Mouse (Mus musculus): Measurements from ENCODE around the gene Fzd2. TPM values are rescaled to one million over a fixed set of nuclear protein-coding genes. Genes with fewer than 3 reads are reported as not detected.
"Not testable (repeated sequence)": the region's sequence is repeated elsewhere in the genome, so short reads cannot be mapped to it uniquely, and the experiment has no call there.

Fzd2 gene
- total RNA-seq (2021): 1 to 10 TPM; 8.5 to 9.4 TPM
- long read RNA-seq, experiment 1, transcript Fzd2-201 (1 exons, 3,663 nt): major isoform, 19 of 19 reads
- long read RNA-seq, experiment 1, partial matches to known transcripts: 0 of 19 reads
- long read RNA-seq, experiment 1, other reads (novel, unspliced or antisense): 0 of 19 reads
- long read RNA-seq, experiment 2, transcript Fzd2-201 (1 exons, 3,663 nt): major isoform, 21 of 21 reads
- long read RNA-seq, experiment 2, partial matches to known transcripts: 0 of 21 reads
- long read RNA-seq, experiment 2, other reads (novel, unspliced or antisense): 0 of 21 reads

DNA sequence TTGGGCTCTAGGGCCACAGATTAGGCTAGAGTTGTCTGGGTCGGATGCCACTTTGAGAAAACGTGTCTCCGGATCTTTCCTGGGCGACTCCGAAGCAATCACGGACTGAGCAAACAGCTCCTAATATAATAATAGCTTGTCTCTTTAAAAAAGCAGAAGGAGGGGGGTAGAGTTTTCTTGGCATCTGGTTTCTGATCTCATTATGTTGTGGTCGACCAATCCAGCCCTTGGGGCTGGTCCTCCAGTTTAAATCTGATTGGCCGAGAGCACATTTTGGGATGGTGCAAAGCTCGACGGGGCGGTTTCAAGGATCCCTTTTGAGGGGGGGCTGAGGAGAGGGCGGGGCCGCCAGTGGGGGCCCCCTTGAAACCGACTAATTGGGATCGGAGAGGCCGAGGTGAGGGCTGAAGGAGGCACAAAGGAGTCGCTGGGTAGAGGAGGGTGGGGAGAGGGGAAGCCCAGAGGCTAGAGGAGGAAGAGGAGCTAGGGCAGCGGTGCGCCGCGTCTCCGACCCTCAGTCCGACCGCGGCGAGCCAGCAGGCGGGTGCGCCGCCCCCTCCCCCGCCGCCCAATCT is at the start of gene Fzd2:
Gene Fzd2, plus strand, starts transcription at position 387 of the 575 bp plus-strand sequence.
- peak; percentile 67 to 94 for DNase-seq (ENCODE audit: low spot score in 2 of 2)

DNA sequence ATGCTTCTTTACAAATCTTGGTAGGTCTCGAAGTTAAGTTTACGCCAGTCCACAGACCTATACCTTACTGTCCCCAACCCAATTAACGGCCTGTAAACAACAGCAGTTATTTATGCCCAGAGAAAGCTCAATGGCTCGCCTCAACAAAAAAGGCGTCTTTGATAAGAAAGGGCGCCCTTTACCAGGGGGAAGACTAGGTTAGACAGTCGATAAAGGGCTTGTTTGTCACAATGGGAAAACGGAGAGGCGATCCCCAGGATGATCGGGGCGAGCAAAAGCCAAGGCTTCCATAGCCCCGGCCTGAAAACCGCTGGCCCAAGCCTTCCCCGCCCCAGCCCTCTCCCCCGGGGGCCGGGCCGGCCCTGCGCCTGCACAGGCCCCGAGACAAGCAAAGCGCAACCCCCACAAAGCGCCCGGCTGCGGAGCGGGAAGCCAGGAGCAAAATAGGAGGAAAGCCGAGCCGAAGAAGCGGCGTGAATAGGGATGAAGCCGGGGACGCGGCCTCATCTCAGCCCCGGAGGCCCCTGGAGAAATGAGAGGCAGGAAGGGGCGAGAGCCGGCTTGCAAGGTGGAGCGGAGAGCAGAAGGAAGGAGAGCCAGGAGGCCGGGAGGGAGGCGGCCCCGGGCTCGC is 48.7 kb upstream of the Fzd2 start:
- no peak for DNase-seq (ENCODE audit: low spot score in 2 of 2)

DNA sequence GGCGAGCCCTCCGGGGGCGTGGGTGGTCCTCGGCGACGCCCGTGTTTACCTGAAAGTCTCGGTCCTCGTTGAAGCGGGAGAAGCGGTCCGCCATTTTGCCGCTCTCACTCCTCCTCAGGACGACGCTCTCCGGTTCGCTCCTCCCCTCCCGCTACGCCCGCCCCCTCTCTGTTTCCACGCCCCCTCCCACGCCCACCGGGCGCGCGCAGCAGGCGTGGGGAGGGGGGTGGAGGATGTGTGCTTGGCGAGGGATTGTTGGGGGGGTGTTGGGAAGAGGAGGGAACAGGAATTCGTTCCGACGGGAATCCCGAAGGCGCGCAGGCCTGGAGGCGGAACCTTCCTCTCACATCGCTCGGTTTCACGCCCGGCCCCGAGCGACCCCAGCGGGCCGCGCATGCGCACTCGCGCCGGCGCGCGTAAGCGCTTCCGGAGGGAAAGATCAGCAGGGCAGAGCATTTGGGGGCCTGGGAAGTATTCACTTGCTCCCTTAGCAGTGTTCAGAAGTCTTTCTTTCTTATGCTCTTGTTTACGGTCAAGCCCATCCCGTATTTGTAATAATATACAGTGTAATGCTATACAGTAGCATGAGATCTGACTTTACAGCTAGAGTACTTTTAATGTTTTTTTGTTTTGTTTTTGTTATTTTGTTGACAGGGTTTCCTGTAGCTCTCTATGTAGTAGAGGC is 48.0 kb upstream of the Fzd2 start, which contains the start of gene Gpatch8:
Gene Gpatch8, minus strand, starts transcription at position 362 of the 685 bp plus-strand sequence.
- peak; percentile 94 to 98 for DNase-seq (ENCODE audit: low spot score in 2 of 2)

DNA sequence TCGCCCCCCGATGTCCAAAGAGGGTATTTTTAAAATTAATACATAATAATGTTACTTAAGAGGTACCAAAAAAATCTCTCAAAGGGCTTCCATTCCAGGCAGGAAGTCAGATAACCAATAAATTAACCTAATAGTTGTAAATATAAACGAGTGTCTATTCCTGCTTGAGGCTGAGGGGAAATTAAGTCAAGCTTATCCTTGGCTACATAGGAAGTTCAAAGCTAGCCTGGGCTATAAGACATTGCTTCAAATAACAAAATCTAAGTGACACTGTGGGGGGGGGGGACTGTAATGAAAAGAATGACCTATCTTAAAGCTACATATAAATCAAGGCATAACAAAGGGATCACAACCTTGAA is 47.5 kb upstream of the Fzd2 start:
- DNase-seq (ENCODE audit: low spot score in 2 of 2): no peak

DNA sequence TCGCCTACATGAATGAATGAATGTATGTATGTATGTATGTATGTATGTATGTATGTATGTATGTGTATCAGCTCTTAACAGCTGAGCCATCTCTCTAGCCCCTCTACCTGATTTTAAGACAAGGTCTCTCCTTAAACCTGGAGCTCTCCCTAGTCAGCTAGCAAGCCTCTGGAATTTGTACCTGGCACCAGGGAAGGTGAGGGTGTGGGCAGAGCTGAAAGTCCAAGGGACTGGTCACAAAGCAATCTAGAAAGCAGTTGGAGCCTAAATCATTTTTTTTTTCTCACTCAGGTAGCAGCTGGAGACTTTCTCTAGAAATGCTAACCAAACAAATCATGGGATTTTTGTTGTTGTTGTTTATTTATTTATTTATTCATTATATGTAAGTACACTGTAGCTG is 46.8 kb upstream of the Fzd2 start:
- no peak for DNase-seq (ENCODE audit: low spot score in 2 of 2)

DNA sequence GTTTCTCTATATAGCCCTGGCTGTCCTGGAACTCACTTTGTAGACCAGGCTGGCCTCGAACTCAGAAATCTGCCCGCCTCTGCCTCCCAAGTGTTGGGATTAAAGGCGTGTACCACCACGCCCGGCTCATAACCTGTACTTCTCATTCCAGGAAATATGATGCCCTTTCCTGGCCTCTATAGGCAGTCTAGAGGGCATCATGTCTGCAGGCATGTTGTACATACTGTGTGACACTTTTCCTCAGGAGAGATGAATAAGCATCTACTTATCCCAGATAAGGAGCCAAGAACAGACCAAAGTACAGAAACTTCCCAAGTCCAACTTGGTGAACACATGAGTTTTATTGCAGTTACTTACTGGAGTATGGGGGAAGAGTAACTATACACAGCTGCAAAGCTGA is 45.5 kb upstream of the Fzd2 start:
- DNase-seq (ENCODE audit: low spot score in 2 of 2): no peak

DNA sequence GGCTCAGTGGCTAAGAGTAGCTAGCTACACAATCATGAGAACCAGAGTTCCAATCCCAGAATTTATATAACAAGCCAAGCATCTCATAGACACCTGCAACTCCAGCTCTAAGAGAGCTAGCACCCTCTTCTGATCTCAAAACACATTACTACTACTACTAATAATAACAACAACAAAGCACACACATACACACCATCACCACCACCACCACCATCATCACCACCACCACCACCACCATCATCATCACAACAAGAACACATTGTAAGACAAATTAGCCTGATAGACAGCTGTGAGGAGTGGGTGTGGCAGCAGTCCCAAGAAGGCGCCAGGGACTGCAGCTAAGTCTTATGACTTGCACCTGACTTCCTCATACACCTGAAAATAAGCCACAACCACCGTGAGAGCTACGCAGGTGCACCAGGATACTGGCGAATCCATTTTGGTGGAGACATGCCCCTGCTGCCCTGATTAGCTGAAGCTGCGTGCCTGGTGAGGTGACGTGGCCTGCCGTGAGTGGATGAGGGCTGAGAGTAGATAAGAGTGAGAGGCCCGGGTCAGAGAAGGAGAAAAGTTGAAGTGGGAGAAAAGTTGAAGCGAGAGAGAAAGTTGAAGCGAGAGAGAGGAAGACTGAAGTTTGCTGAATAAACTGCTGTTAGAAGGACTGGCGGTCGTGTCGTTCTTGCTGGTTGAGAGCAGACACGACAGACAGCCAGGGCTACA is 39.1 kb upstream of the Fzd2 start:
- DNase-seq (ENCODE audit: low spot score in 2 of 2): not testable (repeated sequence)

DNA sequence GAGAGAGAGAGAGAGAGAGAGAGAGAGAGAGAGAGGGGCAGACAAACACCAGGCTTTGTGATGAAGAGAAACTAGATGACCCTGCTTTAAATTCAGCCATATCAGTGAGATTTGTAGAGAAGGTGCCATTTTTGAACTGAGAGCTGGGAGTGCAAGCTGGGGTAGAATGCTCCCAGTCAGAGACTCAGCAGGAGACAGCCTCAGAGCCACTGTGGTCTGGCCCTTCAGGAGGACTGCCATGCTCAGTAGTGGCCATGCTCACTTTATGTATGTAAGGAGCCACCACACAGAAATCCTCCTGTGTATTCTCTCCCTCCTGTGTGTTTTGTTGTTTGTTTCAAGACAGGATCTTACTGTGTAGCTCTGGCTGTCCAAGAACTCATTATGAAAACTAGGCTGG is 38.5 kb upstream of the Fzd2 start:
- DNase-seq (ENCODE audit: low spot score in 2 of 2): no peak

DNA sequence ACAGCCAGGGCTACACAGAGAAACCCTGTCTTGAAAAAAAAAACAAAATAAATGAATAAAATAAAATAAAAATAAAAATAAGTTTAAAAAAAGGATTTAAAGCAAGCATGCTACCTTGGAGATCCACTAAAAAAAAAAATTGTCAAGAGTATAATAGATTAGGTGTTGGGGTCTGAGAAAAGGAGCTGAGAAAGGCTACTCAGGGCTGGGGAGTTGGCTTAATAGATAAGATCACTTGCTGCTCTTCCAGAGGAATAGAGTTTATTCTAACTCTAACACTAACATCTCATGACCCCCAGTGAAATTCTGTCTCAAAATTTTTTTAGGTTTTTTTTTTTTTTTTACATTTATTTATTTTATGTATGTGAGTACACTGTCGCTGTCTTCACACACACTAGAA is 37.9 kb upstream of the Fzd2 start:
- no peak for DNase-seq (ENCODE audit: low spot score in 2 of 2)

DNA sequence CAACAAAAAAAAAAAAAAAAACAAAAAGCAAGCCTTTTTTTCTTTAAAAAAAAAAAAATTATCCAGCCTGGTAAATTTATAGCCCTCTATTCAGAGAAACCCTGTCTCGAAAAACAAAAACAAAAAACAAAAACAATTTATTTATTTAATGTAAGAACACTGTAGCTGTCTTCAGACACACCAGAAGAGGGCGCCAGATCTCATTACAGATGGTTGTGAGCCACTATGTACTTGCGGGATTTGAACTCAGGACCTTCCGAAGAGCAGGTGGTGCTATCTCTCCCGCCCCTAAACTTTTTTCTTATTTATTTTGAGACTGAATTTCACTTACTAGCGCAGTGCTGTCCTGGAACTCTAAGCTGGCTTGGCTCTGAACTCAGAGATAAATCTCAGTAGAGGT is 37.0 kb upstream of the Fzd2 start:
- DNase-seq (ENCODE audit: low spot score in 2 of 2): no peak

DNA sequence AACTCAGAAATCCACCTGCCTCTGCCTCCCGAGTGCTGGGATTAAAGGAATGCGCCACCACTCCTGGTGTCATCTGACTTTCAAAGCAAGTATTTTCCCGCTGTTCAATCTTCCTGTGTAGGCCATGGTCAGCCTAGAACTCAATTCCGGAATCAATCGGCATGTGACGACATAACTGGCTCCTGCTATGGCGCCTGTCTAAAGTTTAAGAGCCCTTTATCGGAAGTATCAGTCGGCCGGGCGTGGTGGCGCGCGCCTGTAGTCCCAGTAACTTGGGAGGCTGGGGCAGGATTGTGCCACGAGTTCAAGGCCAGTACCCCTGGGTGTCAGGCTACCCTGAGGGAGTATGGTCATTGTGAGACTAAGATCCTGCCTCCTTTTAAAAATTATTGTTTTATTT is 36.5 kb upstream of the Fzd2 start:
- no peak for DNase-seq (ENCODE audit: low spot score in 2 of 2)

DNA sequence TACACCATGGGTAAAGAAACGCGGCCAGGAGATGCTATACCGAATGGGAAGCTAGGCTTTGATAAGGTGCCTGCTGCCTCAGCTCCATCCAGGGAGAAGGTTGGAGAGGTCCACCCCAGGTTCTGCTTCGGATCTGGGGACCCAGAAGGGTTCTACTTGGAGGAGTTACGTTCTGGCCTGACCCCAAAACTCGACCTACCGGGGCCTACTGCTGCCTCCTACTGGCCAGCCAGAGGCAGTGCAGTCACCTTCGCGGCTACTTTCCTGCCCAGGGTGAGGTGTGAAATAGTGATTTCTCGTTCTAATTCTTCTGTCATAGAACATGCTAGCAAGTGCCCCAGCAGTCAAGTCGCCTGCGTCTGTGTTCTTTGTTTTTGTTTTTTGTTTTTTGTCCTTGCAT is 36.0 kb upstream of the Fzd2 start:
- DNase-seq (ENCODE audit: low spot score in 2 of 2): no peak

DNA sequence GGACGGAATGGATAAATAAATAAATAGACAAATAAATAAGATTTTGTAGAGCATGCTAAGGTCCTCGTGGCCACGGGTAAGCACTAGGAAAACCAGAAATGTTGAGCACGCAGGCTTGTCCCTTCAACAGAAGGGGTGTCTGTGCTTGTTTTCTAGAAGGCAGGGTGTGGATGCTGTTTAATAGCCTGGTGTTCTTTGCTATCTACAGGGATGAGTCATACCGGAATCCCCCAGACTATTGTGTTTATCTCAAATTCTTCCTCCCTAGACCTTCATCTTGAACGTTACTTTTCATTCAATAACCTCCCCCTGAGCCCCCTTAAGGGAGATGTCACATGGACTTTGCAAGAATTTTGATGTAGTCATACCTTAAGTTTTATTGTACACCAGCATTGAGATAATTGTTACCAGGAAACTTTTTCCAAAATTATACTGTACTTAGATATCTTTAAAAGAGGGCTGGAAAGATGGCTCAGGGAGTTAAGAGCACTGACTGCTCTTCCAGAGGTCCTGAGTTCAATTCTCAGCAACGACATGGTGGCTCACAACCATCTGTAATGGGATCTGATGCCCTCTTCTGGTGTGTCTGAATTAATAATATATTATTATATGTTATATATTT is 35.3 kb upstream of the Fzd2 start:
- DNase-seq (ENCODE audit: low spot score in 2 of 2): no peak

DNA sequence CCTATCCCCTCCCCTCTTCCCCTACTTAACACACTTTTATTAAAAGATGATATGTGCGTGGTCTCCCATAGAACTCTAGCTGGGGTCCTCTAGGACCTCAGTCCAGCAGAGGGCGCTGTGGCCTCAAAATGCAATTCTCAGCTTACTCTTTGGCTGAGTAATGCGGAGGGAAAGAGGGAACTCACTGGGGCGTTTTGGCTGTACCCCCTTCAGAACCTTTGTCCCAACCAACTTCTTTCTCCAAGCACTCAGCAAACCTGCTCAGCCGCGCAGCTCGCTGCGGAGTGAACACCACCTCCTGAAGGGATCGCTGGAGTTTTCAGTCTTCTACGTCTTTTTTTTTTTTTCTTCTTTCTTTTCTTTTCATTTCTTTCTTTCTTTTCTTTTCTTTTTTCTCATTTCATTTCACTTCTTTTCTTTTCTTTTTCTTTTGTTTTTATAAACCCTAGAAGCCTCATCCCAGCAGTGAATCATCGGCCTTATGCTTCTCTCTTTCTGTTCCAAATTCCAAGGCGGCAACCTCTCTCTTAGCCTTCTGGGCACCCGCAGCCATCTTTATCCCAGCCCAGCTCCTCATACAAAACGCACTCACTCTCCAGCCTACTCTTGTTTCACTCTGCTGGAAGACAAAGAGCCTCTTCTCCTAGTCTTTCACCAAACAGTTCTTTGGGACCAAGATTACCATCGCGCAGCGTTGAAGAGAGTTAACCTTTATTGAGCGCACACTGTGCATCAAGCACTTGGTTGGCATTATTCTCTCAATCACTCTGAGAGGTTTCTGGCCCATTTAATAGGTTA is 31.1 kb upstream of the Fzd2 start:
- peak; percentile 76 to 84 for DNase-seq (ENCODE audit: low spot score in 2 of 2)

DNA sequence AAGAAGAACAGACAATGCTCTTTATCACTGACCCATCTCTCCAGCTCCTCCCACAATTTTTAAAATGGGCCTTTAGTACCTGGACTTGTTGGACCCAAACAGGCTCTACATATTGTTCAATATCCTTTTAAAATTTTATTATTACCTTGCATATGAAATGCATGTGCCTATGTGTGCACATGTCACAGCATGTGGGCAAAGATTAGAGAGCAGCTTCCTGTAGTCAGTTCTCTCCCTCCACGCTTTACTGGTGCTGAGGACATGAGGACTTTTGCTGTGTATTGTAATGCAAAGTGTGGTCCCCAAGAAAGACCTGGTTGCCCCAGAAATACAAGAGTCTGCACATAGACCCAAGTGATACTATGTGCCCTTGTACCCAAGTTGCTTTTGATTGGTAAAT is 29.2 kb upstream of the Fzd2 start:
- no peak for DNase-seq (ENCODE audit: low spot score in 2 of 2)

DNA sequence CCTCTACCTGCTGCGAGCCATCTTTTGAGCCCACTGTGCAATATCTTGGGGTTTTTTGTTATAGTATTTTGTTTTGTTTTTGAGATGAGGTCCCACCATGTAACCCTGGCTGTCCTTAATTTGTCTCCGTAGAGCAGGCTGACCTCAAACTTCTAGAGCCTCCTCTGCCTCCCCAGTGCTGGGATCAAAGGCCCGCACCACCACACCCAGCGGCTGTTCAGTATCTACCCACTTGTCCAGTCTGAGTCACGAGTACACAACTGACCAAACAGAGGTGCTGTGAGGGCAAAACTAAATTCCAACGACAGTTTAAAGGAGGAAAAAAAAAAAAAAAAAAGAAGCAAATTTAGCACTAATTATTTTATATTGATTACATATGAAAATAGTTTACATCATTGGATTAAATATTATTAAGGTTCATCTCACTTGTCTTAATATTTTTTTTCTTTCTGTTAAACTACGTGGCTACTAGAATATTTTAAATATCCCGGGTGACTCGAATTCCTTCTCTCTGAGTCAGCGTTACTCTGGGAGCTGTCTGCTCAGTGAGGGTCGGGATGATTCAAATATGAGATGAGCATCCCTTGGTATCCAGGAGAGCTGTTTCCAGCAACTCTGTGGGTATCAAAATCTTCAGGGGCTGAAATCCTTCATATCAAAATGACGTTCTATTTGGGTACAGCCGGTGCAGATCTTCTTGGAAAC is 28.0 kb upstream of the Fzd2 start:
- no peak for DNase-seq (ENCODE audit: low spot score in 2 of 2)

DNA sequence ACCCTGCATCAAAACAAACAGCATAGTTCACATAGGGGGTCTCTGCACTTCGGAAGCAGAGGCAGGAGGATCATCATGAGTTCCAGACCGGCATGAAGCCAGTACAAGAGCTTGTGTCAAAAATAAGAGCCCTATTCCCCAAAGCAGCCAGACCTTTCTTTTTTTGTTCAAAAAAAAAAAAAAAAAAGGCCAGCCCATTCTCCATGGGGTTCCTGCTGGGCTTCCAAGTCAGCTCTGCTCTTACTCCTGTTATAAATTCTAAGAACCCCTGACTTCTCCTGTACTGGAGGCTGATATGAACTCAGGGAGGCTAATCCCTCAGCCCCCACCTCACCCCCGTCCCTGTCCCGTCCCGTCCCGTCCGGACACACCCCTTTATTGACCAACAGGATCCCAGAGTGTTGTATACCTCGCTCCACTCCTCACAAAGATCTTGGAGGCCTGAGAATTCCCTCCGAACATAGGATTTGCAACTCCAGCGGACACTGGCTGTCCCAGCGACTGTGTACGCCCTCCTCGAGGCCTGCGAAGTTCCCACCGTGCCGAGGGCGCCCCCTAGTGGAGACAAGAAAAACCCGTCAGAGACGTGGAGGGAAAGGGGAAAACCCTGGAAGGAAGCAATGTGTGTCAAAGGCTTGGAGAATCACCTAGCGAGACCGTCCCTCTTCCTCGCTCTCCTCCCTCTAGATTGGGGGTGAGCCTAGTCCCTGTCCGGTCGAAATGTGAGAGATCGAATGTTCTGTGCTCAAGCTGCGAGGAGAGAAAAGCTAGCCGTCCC is 25.7 kb upstream of the Fzd2 start:
- peak; percentile 59 to 71 for DNase-seq (ENCODE audit: low spot score in 2 of 2)

DNA sequence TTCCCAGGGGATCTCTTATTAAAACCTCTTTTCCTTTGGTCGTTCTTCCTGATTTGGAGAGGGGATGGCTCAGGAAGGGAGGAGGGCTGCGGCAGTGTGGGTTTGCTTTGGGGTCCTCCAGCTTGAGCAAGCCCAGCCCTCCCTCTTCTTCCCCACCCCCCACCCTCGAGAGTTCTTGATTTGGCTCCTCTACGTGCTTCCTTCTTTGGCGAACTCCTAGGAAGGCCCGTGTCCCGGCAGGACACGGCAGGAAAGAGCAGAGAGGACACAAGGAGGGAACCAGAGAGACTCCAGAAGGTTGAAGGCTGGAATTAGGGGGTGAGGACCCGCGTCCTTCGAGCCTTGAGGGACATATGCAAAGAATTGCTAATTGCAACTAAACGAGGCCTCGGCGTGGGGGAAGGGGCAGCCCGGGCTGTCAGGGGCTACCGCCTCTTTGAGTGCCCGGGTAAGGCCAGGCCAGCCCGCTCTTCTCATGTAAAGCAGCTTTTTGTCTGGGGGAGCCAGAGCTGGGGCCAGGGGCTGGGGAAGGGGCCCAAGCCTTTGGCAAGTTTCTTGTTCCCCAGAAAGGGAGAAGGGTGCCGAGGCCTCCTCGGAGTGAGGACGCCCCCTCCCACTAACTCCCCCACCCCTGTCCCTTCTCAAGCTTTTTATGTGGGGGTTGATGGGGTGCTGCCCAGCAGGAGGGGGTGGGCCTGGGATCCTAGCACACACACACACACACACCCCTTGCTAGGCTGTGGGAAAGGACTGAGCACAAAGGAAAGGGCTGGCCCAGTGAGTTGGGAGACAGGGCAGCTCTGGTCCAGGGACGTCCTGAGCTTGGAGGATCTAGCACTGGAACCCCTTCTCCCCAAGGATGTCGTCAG is 24.8 kb upstream of the Fzd2 start, which contains the start of gene Gm11627:
Gene Gm11627, minus strand, starts transcription at position 297 of the 869 bp plus-strand sequence.
- DNase-seq (ENCODE audit: low spot score in 2 of 2): peak; percentile 37 to 40

Data from layer of hippocampus, postnatal 14 days (tissue).